Mouse (Mus musculus) thymus, adult 18-20 months (tissue): Measurements from ENCODE around the gene Dysf.

Experiments used
- DNase-seq, 2 experiments: peaks; one replicate each; pipeline ENCODE4 v3.0.0; 2022; ENCODE audit warnings: mixed read lengths in 2 of 2

Dysf gene

DNA sequence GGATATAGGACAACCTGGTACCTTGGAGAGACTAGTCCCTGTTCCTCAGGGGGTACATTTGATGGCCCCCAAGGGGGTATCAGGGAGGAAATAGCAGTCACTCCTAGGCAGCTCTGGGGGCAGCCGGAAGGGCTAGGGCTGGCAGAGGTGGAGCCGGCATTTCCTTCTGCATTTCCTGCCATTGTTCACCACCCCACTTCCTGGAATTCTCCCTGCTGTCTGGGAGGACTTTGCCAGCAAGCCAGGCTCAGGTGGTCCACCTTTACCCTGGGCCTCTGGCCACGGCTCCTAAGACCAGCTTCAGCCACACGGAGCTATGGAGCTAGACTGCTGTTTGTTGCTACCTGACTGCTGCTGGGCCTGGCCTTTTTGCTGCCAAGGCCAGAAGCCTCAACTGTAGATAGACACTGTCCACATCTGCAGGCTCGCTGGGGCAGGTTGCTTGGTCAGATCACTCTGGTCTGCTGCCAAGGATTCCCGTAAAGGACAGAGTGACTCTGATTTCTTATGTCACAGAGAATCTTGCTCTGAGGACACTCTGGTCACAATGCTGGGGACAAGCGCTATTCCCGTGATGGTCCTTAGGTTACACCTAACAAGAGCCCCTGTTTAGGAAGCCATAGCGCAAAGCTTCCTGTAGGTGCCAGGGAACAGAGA lies 45.6 kb downstream of the Dysf start:
- DNase-seq = no peak

DNA sequence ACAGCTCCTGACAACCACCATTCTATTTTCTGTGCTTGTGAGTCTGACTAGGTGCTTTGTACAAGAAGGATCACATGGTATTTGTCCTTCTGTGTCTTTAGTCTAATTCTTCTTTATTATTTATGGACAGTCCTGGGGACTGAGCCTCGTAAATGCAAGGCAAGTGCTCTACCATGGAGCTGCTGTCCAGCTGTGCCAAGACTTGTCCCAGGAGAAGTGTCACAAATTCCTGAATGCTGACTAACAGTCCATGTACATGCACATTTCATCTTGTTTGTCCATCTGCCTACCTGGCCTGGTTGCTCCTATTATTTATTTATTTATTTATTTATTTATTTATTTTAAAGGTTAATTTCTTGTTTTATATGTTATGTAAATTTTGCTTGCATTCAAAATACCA lies 47.2 kb downstream of the Dysf start:
- no peak for DNase-seq

DNA sequence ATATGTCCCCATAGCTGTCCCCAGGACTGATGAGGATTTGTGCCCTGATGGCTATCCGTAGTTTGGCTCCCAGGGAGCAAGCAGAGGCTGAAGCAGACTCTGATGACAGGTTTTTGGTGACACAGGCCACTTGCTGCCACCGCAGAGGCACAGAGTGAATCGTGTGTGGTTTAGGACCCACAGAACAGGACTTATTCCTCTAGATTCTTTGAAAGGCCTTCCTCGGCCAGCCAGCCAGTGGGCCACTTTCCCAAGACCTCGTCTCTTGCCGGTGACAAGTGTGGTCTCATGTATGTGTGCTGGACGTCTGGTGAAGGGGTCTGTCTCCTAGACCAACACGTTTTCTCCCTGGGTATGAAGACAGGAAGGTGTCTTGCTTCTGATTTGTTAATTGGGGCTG lies 48.8 kb downstream of the Dysf start:
- DNase-seq = no peak

DNA sequence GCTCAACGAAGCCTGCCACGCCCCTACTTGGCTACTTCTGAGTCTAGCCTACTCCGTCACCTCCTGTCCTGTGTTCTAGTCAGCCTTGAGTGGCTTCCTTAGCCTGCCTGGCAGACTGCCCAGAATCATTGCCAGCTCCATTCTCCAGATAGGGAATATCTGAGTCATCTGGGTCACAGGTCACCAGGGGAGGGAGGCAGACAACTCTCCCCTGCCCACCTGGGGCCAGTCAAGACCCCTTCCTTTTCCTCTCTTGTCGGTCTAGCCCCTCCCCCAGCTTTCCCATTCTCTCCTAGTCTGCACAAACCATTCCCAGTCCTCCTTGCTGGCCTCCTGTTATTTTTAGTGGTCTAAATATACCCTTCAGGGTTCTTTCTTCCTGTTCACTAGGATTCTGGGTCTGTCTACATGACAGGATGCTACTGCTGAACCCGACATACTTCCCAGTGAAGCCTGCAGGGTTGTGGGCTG lies 50.3 kb downstream of the Dysf start:
- no peak for DNase-seq

DNA sequence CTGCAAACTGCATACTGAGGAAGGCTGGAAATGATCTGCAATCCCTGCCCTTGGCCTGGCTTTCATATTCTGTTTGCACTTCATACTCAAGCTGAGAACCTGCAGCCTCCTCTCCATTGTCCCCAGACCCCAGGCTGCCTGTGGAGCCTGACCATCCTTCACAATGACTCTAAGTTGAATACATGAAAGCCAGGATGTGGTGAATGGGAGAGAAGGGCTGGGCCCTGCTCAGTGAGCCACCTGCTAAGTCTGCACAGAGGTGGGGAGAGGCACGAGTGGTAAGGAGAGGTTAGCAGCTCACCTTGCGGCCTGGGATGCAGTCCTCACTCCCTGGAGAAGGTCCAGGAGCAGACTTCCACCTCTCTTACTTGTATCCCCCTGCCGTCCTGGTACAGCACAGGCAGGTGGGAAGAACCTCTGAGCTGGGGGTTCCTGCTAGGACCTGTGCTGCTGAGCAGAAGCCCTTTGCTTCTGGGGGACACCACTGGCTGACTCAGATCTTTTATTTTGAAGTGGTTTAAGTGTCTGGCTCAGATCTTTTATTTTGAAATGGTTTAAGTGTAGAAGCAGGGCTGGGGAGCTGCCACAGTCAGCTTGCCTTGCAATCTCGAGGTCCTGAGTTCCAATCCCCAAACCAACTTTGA lies 51.5 kb downstream of the Dysf start:
- DNase-seq = no peak

DNA sequence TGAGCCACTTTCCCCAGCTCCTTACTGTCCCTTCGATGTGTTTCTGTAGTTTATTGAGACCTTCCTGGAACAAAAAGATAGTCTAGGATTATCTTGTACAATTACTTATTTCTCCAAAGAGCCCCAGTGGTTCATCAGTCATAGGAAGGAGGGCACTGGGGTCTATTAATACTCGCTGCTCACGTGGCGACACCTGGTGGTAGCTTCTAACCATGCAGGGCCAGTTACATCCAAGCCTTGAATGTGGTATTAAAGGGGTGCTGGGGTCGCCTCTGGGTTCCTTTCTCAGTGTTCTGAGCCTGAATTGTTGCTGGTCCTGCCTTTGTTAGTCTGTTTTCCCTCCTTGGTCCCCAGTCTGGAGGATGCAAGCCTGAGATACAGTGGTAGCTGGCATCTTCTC lies 52.9 kb downstream of the Dysf start:
- DNase-seq = no peak

DNA sequence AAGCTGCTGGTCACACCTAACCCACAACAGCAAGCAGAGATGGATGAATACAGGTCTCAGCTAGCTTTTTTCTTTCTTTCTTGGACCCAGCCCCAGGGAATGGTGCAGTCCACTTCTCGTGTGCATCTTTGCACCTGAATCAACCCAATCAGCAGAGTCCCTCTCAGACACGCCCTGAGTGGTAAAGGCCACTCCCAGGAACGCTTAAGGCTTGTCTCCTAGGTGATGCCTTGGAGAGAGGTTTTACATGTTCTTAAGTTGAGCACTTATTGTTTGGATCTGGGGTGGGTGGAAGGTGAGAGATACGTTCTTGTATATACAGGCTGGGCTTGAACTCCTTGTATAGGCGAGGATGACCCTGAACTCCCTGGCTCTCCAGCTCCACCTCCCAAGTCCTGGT lies 54.2 kb downstream of the Dysf start:
- no peak for DNase-seq

DNA sequence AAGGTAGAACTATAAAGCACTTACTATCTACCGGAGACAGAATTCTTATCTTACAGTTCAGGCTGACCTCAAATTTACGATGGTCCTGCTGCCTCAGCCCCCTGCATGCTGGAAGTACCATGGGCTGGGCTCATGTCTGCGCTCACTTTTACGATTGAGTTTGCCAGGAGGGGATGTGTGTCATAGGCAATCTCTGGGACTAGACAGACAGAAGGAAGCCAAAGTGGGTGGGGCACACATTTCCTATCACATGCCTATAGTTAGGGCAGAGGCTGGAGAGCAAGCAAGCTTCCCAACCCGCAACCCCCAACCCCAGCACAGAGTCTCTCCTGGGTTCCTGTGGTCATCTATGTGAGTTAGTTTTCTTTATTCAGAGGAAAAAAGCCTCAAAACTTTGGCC lies 59.8 kb downstream of the Dysf start:
- no peak for DNase-seq

DNA sequence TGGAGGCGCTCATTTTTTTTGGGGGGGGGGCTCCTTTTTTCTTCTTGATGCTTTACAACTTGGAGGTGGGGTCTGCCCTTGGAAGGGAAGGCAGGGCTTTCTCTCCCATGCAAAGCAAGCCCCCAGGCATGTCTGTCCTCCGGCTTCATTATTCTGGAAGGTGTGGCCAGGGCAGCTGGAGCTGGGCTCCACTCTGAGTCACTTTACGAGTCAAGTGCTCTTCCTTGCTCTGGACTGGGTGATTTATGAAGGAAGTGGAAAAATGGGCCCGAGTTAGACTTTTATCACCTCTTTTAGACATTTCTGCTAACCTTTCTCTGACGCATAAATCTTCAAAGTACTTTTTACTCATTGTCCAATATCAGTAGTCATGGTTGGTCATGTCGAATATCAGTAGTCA lies 61.9 kb downstream of the Dysf start:
- no peak for DNase-seq

DNA sequence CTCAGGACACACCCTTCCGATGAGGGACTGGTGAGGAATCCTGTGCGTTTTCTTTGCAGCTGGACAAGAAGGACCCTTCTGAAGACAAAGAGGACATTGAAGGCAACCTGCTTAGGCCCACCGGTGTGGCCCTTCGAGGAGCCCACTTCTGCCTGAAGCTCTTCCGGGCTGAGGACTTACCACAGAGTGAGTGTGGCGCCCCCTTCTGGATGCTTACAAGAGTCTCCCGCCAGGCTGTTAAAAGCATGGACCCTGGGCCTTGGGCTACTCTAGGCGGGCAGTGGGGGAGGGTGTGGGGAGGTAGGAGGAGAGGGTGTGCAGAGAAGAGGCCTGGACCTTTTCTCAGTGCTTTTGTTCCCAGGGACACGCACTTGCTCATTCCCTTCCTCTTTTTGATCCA lies 64.2 kb downstream of the Dysf start:
- no peak for DNase-seq

DNA sequence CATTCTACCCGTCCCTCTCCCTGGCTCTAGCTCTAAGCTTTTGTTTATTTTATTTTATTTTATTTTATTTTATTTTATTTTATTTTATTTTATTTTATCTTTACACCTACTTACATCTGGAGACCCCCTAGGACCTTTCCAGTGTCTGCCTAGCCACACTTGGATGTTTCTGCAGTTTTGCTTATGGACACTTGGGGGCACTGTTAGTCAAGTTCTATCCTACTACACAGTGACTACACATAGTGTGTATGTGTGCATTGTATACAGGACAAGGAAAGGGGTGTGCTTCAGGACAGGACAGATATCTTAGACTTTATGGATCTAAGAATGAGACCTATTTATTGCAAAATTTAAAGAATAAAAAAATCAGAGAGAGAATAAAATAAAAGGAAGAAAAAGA lies 69.8 kb downstream of the Dysf start:
- DNase-seq = no peak

DNA sequence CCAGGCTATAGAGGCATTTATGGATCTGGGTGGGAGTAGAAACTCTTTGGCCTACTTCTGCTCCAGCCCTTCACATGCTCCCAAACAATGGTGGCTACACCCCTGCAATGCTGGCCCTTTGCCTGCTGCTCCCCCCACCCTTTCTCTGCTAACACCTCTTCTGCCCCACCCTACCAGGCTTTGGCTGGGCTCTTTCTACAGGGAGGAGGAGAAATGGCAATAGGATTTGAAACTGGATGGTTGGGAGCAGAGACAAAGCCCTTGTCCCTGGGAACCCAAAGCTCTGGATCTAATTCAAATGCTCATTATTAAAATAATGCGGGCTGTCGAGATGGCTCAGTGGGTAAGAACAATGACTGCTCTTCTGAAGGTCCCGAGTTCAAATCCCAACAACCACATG lies 72.2 kb downstream of the Dysf start:
- no peak for DNase-seq

DNA sequence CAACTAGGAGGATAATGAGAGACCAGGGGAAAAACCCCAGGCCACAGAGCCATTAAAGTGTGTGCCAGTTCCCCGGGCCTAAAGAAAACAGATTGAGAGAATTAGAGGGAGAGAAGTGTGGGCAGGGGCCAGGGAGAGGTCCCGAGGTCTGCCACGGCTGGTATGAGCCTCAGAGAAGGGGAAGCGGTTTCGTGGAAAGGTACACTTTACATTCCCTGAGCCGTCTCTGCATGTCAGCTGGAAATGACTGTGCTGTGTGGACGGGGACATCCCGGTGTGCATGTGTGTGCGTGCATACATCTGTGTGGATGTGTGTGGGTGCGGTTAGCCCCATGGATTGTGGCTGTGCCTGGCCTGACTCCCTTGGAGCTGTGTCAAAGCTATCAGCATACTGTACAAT lies 76.4 kb downstream of the Dysf start:
- DNase-seq = no peak

DNA sequence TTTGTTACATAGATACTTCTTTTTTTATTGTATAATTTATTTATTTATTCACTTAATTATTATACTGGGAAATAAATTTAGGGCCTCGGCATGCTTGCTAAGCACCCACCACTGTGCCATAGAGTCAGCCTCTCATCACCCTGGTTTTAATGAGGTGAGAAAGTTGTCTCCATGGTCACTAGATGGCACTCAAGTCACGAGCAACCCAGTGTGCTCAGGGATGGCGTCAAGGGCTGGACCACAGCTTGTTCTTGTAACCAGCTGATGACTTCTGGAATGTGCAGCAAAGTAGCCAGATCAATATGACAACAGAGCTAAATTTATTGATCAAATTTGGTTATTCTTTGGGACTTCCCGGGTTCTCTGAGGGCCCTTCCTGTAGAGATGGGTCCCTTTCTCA lies 85.1 kb downstream of the Dysf start:
- DNase-seq = no peak

DNA sequence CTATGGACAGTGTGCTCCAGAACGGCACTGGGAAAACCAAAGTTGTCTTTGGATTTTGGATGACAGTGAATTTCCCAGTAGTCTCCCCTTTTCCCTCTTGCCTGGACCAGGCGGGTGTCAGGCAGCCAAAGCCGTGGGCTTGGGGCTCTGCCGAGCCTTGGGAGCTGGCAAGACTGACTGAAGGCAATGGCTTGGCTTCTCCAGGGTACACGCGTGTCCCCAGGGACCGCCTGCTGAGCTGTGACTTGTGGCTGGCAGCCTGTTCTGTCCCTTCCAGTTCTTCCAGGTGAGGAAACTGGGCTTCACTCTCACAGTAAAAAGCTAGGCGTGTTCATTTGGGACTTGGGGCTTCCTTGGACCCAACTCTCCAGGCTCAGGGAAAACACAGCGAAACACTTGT lies 86.1 kb downstream of the Dysf start:
- no peak for DNase-seq

DNA sequence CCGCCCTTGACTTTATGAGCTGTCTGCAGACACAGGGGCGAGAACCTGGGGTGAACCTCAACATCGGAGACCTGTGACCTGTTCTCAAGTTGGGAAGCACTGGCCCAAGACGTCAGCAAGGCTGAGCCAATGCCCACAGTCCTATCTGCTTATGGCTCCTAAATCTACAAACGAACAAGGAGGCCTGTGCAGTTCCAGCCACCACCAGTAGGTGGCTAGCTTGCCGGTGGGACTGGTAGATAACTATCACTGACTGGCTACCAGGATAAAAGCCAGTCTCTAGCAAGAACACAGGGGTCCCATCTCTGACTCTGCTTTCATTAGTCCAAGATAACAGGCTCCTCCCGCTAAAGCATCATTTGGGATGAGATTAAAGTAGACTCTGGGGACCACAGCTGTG lies 86.6 kb downstream of the Dysf start:
- peak; percentile 42 to 44 for DNase-seq

DNA sequence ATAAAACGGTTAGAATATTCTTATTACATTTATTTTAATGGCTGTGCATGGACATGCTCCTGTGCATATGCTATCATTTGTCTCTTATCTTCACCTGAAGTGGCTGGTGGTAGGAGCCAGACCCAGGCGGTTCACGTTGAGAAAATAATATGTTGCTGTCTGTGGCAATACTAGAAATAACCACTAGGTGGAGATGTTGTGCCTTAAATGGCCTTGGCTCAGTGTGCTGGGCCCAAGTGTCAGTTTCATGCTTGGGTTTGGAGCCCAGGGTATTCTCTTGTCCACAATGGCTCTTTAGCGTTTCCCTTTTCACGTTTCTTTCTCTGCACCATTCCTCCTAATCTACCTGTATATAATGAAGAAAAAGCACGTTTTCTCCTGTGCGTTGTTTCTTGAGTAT lies 87.5 kb downstream of the Dysf start:
- no peak for DNase-seq

DNA sequence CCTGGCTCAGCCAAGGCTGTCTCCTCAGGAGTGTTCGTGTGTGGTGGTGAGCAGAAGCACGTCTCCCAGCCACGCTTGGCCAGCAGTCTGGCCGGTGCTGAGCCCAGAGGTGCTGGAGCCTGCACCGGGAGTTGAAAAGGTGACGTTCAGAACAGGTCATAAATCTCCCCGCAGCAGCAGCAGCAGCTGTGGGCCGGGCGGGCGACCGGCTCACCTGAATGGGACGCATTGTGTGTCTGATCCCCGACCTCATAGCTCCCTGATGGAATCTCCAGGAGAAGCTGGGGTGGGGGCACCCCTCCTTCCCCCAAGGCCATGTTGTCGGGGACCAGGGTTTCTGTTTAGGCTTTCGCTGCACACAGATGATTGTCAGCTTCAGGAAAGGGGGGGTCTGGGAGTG lies 93.6 kb downstream of the Dysf start:
- DNase-seq = no peak

DNA sequence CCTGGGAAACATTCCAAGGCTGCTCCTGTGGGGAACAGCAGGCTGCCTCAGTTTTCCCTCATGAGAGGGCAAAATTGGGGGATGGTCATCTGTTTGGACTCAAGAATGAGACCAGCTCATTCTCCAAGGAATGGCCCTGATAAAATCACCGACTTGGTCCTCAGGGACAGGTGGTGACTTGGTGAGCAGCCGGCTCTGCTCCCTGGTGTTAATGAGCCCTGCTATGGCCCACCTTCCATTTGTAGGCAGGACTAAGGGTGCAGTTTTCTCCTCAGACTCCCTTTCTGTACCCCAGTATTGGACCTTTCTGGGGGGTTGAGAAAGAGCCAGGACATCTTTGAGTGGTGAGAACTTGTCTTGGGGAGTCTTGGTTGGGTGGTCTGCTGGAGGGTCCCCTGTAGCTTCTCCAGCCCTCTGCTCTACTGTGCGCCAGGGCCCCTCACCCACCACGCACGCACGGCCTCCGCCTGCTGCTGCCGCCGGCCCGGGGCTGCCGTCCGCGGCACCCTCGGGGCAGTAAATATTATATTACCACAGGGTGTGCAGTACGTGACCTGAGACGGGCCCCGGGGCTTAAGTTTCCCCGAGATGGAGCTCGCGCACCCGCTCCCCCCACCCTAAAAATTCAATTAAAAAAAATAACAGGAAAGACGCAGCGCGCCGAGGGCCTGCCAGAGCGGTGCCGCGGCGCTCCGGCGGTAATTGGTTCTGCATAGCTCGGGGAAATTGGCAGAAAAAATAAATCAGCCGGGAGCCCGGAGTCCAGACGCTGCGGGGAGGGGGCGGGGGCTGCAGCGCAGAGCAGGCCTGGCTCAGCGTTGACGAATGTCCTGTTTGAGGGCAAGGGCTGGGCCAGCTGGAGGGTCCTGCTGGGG lies 97.0 kb downstream of the Dysf start:
- no peak for DNase-seq

DNA sequence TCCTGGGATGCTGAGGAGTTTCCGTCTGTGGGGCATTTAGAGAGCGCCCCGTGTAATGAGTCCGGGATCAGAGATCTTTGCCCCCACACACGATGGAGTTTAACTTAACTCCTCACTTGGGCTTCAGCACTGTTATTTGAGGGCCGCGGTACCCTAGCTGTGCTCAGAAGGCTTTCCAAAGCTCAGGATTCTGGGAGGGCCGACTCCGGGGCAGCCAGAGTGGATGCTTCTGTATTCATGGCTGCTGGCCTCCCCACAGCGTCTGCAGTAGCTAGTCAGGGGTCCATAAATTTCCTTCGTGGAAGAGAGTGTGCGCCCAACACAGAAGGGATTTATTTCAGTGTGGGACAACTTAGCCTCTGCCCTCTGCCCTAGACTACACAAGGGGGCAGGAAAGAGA lies 97.7 kb downstream of the Dysf start:
- no peak for DNase-seq

DNA sequence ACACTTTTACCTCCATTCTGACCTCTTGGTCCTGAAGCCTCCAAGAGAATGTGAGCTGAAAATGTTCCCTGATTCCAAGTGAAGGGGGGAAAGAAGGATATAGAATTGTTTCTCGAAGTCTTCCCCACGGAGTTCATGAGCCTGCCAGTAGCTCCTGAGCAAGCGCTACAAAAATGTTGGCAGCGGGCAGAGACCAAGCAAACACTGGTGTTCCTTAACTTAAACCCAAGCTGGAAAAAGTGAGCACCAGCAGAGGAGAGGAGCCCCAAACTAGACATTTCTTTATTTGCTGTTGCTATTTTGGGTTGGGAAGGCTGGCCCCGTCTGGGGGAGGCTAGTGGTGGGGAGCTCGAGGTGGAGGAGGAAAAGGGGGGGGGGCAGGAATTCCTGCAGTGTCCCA lies 102.0 kb downstream of the Dysf start:
- DNase-seq = no peak

DNA sequence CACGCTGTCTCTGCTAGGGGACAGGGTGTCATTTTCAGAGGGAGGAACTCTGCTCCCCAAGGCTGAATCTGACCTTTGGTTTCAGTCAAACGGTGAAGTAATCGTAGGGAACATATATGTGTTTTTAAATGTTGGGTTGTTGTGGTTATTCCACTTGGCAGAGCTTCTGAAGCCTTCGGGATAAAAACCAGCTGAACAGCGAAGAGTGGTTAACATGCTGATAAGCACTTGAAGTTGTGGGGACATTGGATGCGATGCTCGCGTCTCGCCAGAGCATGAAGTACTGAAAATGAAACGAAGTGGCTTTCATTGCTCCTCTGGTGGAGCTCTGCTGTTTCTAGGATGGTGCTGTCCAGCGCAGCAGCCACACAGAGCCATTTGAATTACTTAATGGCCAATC lies 102.7 kb downstream of the Dysf start:
- DNase-seq = no peak

DNA sequence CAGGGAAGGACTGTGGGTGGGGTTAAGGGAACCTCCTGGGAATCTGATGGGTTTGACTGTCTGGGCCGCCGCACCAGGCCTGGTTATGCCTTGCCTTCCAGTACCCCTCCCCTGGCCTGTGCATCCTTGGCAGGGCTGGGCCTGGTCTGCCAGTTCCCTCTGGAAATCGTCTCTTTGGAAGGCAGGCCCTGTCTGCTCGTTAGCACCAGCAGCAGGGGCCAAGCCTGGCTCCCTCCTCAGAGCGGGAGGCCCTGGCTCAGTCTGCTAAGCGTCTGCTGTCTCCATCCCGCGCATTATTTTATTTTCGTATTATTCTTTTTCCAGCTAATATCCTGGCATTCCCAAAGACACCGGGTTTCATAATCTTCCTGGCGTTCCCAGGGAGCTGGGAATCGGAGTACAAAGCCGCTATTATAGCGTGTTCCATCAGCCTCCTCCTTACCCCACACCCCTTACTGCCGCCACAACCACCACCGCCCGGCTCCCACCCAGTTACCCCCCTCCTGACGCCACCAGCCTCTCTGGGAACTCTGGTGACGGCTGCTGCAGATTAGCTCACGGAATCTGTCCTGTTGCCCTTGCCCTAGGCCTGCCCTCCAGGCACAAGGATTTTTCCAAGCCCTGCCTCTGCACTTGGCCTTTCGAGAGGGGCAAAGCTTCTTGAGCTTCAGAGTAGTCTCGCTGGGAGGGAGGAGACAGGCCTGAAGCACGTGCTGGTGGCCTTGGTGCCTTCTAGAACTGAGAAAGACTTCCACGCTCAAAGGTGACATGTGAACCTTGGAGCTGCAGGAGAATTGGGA lies 111.5 kb downstream of the Dysf start:
- no peak for DNase-seq
